Mouse (Mus musculus): ENCODE measurements around the gene Plcl1. TPM values are rescaled to one million over a fixed set of nuclear protein-coding genes. Genes with fewer than 3 reads are reported as not detected.

Plcl1 gene
- total RNA-seq, 2 experiments from 2014 or later = 9.2 to 10.8 TPM

GRCm38 (mm10) chr1:55605450-55605849, 199.7 kb downstream of the Plcl1 start:
- DNase-seq (ENCODE audit: low spot score in 2 of 2) = no peak

GRCm38 (mm10) chr1:55605956-55606355, 200.2 kb downstream of the Plcl1 start:
- no peak for DNase-seq (ENCODE audit: low spot score in 2 of 2)

DNA sequence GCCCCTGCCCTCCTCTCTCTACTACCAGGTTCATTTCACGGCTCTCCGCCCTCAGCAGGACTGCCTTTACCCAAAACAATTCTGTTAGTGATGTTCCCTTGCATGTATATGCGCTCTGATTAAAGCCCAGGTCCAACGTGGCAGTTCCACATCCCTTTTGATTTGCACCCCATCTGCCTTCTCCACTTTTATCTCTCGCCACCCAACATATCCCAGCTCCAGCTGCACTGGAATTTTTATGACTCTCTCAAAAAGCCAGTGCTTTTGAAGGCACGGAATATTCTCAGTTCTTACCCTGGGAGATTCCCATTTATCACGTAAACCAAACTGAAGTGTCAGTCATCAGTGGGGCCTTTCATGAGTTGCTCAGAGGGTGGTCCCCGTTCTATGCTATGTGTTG, 200.7 kb downstream of the Plcl1 start:
- no peak for DNase-seq (ENCODE audit: low spot score in 2 of 2)

GRCm38 (mm10) chr1:55612759-55613328, 207.1 kb downstream of the Plcl1 start:
- DNase-seq (ENCODE audit: low spot score in 2 of 2) = peak in 1 of 2 experiments; percentile 29

- DNase-seq (ENCODE audit: low spot score in 2 of 2) = no peak
Observed at GRCm38 (mm10) chr1:55617857-55618256, 212.1 kb downstream of the Plcl1 start.

DNA sequence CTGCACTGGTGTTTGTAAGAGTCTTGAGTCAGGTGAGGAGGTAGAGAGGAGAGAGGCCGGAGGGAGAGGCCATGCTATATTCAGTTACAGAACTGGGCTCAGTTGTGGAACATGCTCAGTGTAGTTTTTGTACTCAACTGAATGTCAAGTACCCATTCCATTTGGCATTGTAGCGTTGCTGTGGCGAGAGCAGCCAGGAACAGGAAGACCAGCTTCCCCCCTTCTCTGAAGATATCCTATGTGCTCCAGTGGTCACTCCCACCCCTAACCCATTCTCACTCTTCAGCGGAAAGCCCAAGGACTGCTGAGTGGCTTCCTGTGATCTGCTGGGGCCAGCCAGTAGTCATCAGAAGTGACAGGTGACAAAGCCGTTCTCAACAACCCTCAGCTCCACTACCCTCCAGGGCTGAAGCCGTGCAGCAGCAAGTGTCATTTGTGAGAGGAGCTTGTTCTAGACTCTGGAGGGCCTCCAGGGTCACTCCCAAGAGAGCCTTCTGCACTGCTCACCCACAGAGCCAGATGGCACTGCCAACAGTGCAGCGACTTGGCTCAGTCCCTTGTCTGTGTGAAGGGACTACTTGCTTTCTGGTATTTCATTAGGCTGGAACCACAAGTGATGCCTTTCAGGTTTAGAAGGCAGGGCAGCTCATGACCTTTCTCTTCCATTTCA, 213.0 kb downstream of the Plcl1 start:
- peak in 1 of 2 experiments; percentile 9 for DNase-seq (ENCODE audit: low spot score in 2 of 2)

DNA sequence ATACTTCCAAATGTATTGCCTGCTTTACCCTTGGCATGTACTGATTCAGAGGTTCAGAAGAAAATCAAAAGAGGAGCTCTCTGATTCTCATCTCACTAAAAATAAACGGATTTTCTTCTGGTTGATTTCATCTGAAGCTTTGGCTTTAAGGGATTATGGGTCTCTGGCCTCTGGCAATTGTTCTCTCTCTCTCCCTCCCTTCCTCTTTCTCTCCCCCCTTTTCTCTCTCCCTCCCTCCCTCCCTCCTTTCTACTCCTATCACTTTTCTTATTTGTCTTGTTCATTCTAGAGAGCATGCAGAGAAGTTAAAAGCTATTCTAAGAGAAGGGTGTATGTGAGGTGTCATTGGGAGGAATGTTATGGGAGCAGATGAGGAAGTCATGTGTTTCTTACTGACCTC, 225.8 kb downstream of the Plcl1 start:
- no peak for DNase-seq (ENCODE audit: low spot score in 2 of 2)

DNA sequence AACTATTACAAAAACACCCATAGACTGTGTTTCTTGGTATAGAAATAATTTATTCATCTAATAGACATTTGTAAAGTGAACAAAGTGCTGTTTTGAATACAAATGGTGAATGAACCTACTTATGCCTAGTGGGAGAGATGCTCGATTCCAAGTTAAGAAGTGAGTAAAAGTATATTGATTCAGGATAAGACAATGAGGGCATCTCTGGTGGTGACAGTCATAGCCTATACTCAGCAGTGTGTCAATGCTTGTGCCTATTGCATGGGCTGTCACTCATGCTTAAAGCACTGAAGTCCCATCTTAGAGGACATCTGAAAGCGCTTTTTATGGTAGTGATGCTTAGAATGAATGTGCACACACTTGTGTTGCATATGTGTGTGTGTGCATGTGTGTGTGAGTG, 226.3 kb downstream of the Plcl1 start:
- no peak for DNase-seq (ENCODE audit: low spot score in 2 of 2)

- DNase-seq (ENCODE audit: low spot score in 2 of 2) = no peak
Observed at GRCm38 (mm10) chr1:55633326-55633725, 227.6 kb downstream of the Plcl1 start.

GRCm38 (mm10) chr1:55659518-55660210, 253.9 kb downstream of the Plcl1 start:
- no peak for DNase-seq (ENCODE audit: low spot score in 2 of 2)

DNA sequence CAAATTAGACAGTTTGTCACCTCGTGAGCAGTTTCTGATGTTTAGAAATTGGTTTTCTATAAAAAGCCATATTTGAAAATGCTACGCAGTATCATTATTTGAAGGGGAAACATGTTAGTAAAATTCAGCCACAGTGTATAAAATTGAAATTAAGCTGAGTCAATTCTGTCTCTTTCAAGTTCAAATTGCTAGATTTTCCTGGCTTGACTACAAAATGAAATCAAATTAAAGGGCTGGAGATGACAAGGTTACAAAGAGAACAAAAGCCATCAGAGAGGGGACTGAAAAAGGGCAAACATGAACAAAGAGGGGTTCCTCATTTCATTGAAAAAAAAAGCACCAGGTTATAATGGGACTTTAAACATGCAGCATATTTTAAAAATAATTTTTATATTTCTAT, 255.7 kb downstream of the Plcl1 start:
- no peak for DNase-seq (ENCODE audit: low spot score in 2 of 2)

- DNase-seq (ENCODE audit: low spot score in 2 of 2) = no peak
Observed at GRCm38 (mm10) chr1:55665137-55665827, 259.6 kb downstream of the Plcl1 start.

DNA sequence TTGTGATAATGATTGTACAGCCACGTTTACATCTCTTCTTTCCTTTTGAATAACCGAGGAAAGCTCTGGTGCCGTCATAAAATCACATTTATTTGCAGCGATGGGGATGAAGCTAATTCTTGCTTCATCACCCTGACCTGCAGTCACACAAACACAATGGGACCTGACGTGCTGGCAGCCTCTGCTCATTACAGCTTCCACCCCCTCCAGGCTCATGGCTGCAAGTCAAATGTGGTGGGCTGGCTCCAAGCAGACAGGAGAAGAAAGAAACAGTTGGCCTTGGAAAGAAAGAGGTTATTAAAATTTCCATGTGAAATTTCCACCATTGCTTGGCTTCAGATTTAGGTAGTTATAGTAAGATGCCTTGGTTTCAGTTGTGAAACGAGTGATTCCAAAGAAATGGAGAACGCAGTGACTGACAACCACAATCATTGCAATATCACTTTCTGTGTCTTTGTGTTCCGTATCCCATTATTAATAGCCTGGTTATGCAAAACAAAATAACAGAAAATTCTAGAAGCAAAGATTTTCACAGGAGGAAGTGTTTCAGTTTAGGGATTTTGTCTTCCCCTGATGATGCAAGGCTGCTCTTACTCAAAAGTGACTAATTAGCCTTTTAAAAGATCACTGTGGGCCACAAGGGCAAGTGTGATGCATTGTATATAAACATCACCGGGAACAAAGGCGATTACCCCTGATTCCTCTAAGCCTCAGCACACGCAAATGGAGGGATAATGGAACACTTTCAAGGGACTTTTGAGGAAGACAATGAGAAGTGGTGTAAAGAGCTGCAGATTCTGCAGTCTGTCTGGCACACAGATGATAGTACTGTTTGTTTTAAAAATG, 260.3 kb downstream of the Plcl1 start:
- DNase-seq (ENCODE audit: low spot score in 2 of 2) = peak in 1 of 2 experiments; percentile 24

DNA sequence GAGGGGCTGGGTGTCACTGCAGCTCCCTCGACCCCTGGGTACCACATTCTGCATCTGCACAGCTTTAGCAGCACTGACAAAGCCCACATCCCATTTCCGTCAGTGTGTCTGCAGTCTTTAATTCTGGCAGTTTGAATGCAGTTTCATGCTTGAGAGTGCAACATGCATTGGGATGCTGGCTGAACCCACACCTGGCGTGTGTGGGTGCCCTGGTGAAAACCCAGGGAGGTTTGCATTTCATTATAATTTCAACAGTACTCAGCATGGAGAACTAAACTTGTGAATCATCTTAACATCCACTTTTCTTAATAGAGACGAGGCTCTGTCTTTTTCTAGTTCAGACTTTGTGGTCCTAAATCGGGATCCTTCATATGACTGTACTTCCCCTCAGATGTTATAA, 261.1 kb downstream of the Plcl1 start:
- DNase-seq (ENCODE audit: low spot score in 2 of 2) = no peak

- DNase-seq (ENCODE audit: low spot score in 2 of 2) = no peak
Observed at GRCm38 (mm10) chr1:55668622-55669237, 263.0 kb downstream of the Plcl1 start.

GRCm38 (mm10) chr1:55682676-55683075, 277.0 kb downstream of the Plcl1 start:
- no peak for DNase-seq (ENCODE audit: low spot score in 2 of 2)

DNA sequence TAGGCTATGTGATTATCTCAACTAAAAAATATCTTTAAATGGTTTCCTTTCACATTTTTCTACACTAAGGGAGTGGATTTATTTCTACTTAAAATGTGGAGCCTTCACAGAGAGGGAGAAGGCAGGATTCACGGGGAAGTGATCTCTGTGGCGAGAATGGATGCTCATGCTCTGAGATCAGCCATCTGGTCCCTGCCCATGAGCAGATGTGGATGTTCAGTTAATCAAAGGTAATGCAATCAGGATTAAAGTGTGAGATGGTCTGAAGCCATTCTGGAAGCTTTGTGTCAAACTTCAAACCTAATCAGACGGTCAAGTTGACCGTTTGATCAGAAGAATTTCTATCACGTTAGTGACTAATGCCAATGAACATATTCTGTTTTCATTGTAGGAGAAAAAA, 280.5 kb downstream of the Plcl1 start:
- no peak for DNase-seq (ENCODE audit: low spot score in 2 of 2)

GRCm38 (mm10) chr1:55693636-55694220, 288.0 kb downstream of the Plcl1 start:
- DNase-seq (ENCODE audit: low spot score in 2 of 2) = no peak

DNA sequence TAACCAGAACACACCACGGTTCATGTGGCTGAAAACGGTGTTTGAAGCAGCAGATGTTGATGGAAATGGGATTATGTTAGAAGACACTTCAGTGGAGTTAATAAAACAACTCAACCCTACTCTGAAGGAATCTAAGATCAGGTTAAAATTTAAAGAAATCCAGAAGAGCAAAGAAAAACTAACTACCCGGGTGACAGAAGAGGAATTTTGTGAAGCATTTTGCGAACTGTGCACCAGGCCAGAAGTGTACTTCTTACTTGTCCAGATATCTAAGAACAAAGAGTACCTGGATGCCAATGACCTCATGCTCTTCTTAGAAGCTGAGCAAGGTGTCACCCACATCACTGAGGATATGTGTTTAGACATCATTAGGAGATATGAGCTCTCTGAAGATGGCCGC, 290.5 kb downstream of the Plcl1 start:
- no peak for DNase-seq (ENCODE audit: low spot score in 2 of 2)

GRCm38 (mm10) chr1:55699393-55699970, 293.8 kb downstream of the Plcl1 start:
- no peak for DNase-seq (ENCODE audit: low spot score in 2 of 2)

All from gastrocnemius, postnatal 4 days (tissue).